In the genomic region with DNA sequence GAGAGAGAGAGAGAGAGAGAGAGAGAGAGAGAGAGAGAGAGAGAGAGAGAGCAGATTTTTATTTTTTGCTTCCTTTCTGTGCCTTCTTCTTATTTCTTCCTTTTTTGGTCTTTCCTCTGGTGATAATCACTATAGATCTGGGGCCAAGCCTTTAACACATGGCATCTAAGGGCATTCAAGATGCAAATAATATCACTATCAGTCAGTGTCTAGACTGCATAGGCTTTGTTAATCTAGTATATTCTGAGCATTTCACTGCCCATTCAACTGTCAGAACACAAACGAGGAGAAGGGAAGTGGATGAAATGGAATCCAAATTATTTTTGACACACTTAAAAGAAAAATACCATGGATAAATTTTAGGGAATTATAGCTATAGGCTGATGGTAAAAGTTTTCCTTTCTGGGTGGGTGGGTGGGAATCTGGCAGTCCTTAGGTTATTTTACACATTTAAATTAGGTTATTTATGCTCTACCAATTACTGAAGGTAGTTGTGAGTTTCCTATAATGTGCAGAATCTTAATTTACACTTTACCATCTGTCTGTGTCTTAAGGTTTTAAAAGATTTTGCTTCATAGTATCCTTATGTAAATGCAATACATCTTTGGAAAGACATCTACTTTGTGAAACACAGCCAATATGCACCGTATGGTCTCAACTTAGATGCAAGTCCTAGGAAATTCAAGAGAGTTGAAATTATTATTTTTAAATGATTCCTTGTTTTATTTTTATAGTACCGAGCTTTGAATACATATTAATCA, we compare ENCODE assay signal across 21 mouse cellular contexts.
DNase-seq lines count a peak whose midpoint lies in the region; ATAC-seq and TF ChIP-seq lines count a peak whose summit lies in the region.
"Had no signal": no experiment of that assay in that cellular context is flagged by ENCODE, and none has a peak within 500 bp of the region (broad histone marks: within the 10 kb centered on the region; RNA-seq: fewer than 3 reads in every experiment).

No protein-coding gene starts in this region.

- no peak overlapping the region for H3K9ac ChIP-seq in forebrain, embryonic 13.5 days
- H3K9ac ChIP-seq in forebrain, embryonic 11.5 days (ENCODE audit: low read length) = no peak overlapping the region
- H3K9ac ChIP-seq in forebrain, postnatal 0 days = no peak overlapping the region
- no peak overlapping the region for H3K9ac ChIP-seq in midbrain, postnatal 0 days (replicated peaks; ENCODE audit: low read length, poor library complexity, severe bottlenecking)
- H3K9ac ChIP-seq: hindbrain, embryonic 12.5 days; hindbrain, embryonic 15.5 days; intestine, embryonic 15.5 days had no signal

- no peaks in the 10 kb centered on the region for H3K9me3 ChIP-seq in forebrain, embryonic 13.5 days (replicated peaks)
- H3K9me3 ChIP-seq in forebrain, embryonic 11.5 days (ENCODE audit: control insufficient read depth, low read length) = no peaks in the 10 kb centered on the region
- H3K9me3 ChIP-seq in forebrain, postnatal 0 days (ENCODE audit: low read length) = no peaks in the 10 kb centered on the region
- no peaks in the 10 kb centered on the region for H3K9me3 ChIP-seq in midbrain, postnatal 0 days (ENCODE audit: low read length)
- H3K9me3 ChIP-seq: hindbrain, embryonic 12.5 days; hindbrain, embryonic 15.5 days; intestine, embryonic 15.5 days had no signal

- H3K4me1 ChIP-seq in forebrain, embryonic 13.5 days = no peaks in the 10 kb centered on the region
- H3K4me1 ChIP-seq in forebrain, embryonic 11.5 days (replicated peaks; ENCODE audit: control insufficient read depth, insufficient read depth, low read length) = no peaks in the 10 kb centered on the region
- no peaks in the 10 kb centered on the region for H3K4me1 ChIP-seq in forebrain, postnatal 0 days (ENCODE audit: insufficient read depth)
- H3K4me1 ChIP-seq in midbrain, postnatal 0 days (ENCODE audit: insufficient read depth, low read length) = no peaks in the 10 kb centered on the region
- H3K4me1 ChIP-seq: hindbrain, embryonic 12.5 days; intestine, embryonic 15.5 days had no signal

- H3K4me2 ChIP-seq in forebrain, embryonic 13.5 days = no peak overlapping the region
- H3K4me2 ChIP-seq in forebrain, embryonic 11.5 days (ENCODE audit: low read depth, low read length, severe bottlenecking) = no peak overlapping the region
- H3K4me2 ChIP-seq in forebrain, postnatal 0 days (ENCODE audit: low read depth) = no peak overlapping the region
- H3K4me2 ChIP-seq in midbrain, postnatal 0 days (ENCODE audit: low read depth, low read length, poor library complexity, severe bottlenecking) = no peak overlapping the region
- H3K4me2 ChIP-seq: heart, embryonic 11.5 days; hindbrain, embryonic 12.5 days; hindbrain, embryonic 15.5 days; intestine, embryonic 15.5 days had no signal

- H3K27ac ChIP-seq in forebrain, embryonic 13.5 days = no peak overlapping the region; the same call in 1 of the 2 replicates
- H3K27ac ChIP-seq in forebrain, embryonic 11.5 days (ENCODE audit: low read depth, low read length) = no peak overlapping the region
- no peak overlapping the region for H3K27ac ChIP-seq in forebrain, postnatal 0 days (ENCODE audit: low read depth, low read length)
- no peak overlapping the region for H3K27ac ChIP-seq in midbrain, postnatal 0 days (ENCODE audit: low read depth, low read length)
- H3K27ac ChIP-seq: gastrocnemius, adult 2 months; hindbrain, embryonic 12.5 days; hindbrain, embryonic 15.5 days; intestine, embryonic 15.5 days had no signal

- H3K36me3 ChIP-seq in forebrain, embryonic 13.5 days (ENCODE audit: poor library complexity, severe bottlenecking) = no peaks in the 10 kb centered on the region
- no peaks in the 10 kb centered on the region for H3K36me3 ChIP-seq in forebrain, embryonic 11.5 days (ENCODE audit: control insufficient read depth, insufficient read depth, low read length)
- H3K36me3 ChIP-seq in forebrain, postnatal 0 days (ENCODE audit: insufficient read depth) = no peaks in the 10 kb centered on the region
- no peaks in the 10 kb centered on the region for H3K36me3 ChIP-seq in midbrain, postnatal 0 days (ENCODE audit: insufficient read depth, low read length)
- H3K36me3 ChIP-seq: hindbrain, embryonic 12.5 days; hindbrain, embryonic 15.5 days; intestine, embryonic 15.5 days had no signal

- H3K27me3 ChIP-seq in forebrain, embryonic 13.5 days = no peaks in the 10 kb centered on the region
- H3K27me3 ChIP-seq in forebrain, embryonic 11.5 days (ENCODE audit: control insufficient read depth, insufficient read depth, low read length) = no peaks in the 10 kb centered on the region
- no peaks in the 10 kb centered on the region for H3K27me3 ChIP-seq in forebrain, postnatal 0 days (ENCODE audit: insufficient read depth, low read length)
- no peaks in the 10 kb centered on the region for H3K27me3 ChIP-seq in midbrain, postnatal 0 days (ENCODE audit: insufficient read depth, low read length)
- H3K27me3 ChIP-seq: hindbrain, embryonic 12.5 days; hindbrain, embryonic 15.5 days; intestine, embryonic 15.5 days had no signal

- peak; percentile 69; the same call in 1 of the 2 replicates for ATAC-seq in forebrain, embryonic 13.5 days
- ATAC-seq in forebrain, embryonic 11.5 days (replicated peaks; ENCODE audit: low FRiP score) = no peak
- peak; percentile 82 for ATAC-seq in frontal cortex, adult (ENCODE audit: low TSS enrichment)
- peak; percentile 86 for ATAC-seq in forebrain, postnatal 0 days
- ATAC-seq in midbrain, postnatal 0 days (ENCODE audit: low FRiP score) = no peak
- ATAC-seq: activated CD4-positive, CD25-positive, alpha-beta regulatory T cell, adult 4 months; intestine, embryonic 15.5 days had no signal

- H3K4me3 ChIP-seq in forebrain, embryonic 13.5 days = no peak overlapping the region
- no peak overlapping the region for H3K4me3 ChIP-seq in forebrain, embryonic 11.5 days (ENCODE audit: low read depth, low read length)
- no peak overlapping the region for H3K4me3 ChIP-seq in forebrain, postnatal 0 days (ENCODE audit: low read depth, low read length)
- H3K4me3 ChIP-seq in midbrain, postnatal 0 days (ENCODE audit: low read depth, low read length) = no peak overlapping the region
- H3K4me3 ChIP-seq: gastrocnemius, adult 2 months; hindbrain, embryonic 12.5 days; hindbrain, embryonic 15.5 days; intestine, embryonic 15.5 days had no signal

- 65% methylated on average over 3 of the region's 3 CpGs for WGBS in forebrain, embryonic 13.5 days
- 81% methylated on average over 3 of the region's 3 CpGs for WGBS in forebrain, embryonic 11.5 days
- 53% methylated on average over 3 of the region's 3 CpGs for WGBS in forebrain, postnatal 0 days
- WGBS in midbrain, postnatal 0 days = 79% methylated on average over 3 of the region's 3 CpGs

- no peak for TF ChIP-seq CTCF in forebrain, postnatal 0 days (IDR thresholded peaks at IDR 0.05; ENCODE audit: low read depth)
- TF ChIP-seq CTCF in midbrain, postnatal 0 days (IDR thresholded peaks at IDR 0.05) = no peak

- DNase-seq in forebrain, embryonic 11.5 days (ENCODE audit: low spot score) = no peak
- DNase-seq in frontal cortex, postnatal 14 days (ENCODE audit: low spot score in 2 of 2) = no peak
- DNase-seq in forebrain, postnatal 0 days = peak; percentile 43
- no peak for DNase-seq in midbrain, postnatal 0 days (ENCODE audit: low spot score)
- no peak for DNase-seq in left cerebral cortex, adult 18-20 months (ENCODE audit: low spot score in 2 of 2)
- DNase-seq: adrenal gland, adult 8-10 months; adrenal gland, postnatal 25 days; cerebellum, adult 18-20 months; cerebellum, adult 9-10 months; cerebellum, postnatal 14 days; gastrocnemius, adult 2 months; gastrocnemius, postnatal 14 days; heart, adult 11 months; kidney, adult 11 months had no signal

Comparison
In these comparisons a context has a peak if more than half of its experiments do, and no peak if none do; other contexts are left out.
1. ATAC-seq: peak in forebrain, embryonic 13.5 days (single experiment), frontal cortex, adult (single experiment) and forebrain, postnatal 0 days (single experiment); none in forebrain, embryonic 11.5 days (single experiment) and midbrain, postnatal 0 days (single experiment).